Mouse (Mus musculus) liver, embryonic 11.5 days (tissue): ENCODE measurements at regions not wholly inside any gene's neighbourhood (a gene's known extent, or its start where the extent isn't known, plus 50 kb on each side); places are given as distances from the start of the nearest gene placed in this dataset.
A peak's percentile ranks its signal among the peaks of the same experiment; 100 is the strongest.

Experiments
- ATAC-seq: fragments of 200-750 bp; cut with Nextera tagmentation; replicated peaks from 2 replicates; pipeline ENCODE4 v1.8.0; 2017; ENCODE audit warnings: moderate number of reproducible peaks, mild to moderate bottlenecking, moderate TSS enrichment, moderate library complexity; ENCODE audit not compliant: low FRiP score
- DNase-seq: peaks from one replicate; pipeline ENCODE4 v3.0.0-alpha.2; 2017; ENCODE audit warnings: low spot score
- H3K27ac ChIP-seq: fragments of 300-500 bp; sonication (generic); 2 replicates; pipeline ENCODE4 v1.5.1; 2014; ENCODE audit warnings: mild to moderate bottlenecking, low read depth, low read length, control low read depth
- H3K27me3 ChIP-seq: fragments of 300-500 bp; sonication (generic); replicated peaks from 2 replicates; pipeline ENCODE4 v1.6.1; 2014; ENCODE audit warnings: low read length, mixed read lengths; ENCODE audit not compliant: control insufficient read depth, insufficient read depth
- H3K36me3 ChIP-seq: fragments of 300-500 bp; sonication (generic); 2 replicates; pipeline ENCODE4 v1.6.1; 2014; ENCODE audit warnings: mild to moderate bottlenecking, low read length, moderate library complexity, mixed read lengths; ENCODE audit not compliant: control insufficient read depth, insufficient read depth
- H3K4me1 ChIP-seq: fragments of 300-500 bp; sonication (generic); replicated peaks from 2 replicates; pipeline ENCODE4 v1.6.1; 2014; ENCODE audit warnings: low read length, mixed read lengths; ENCODE audit not compliant: control insufficient read depth, insufficient read depth
- H3K4me2 ChIP-seq: fragments of 300-500 bp; sonication (generic); 2 replicates; pipeline ENCODE4 v1.6.1; 2014; ENCODE audit warnings: mild to moderate bottlenecking, control low read depth, moderate library complexity
- H3K4me3 ChIP-seq: fragments of 300-500 bp; sonication (generic); 2 replicates; pipeline ENCODE4 v1.5.1; 2014; ENCODE audit warnings: low read depth, low read length, control low read depth
- H3K9ac ChIP-seq: fragments of 300-500 bp; sonication (generic); 2 replicates; pipeline ENCODE4 v1.6.1; 2014; ENCODE audit warnings: low read depth, low read length, control low read depth
- H3K9me3 ChIP-seq: fragments of 300-500 bp; sonication (generic); 2 replicates; pipeline ENCODE4 v1.6.1; 2016; ENCODE audit warnings: low read length, inconsistent platforms, mixed read lengths; ENCODE audit not compliant: control insufficient read depth
- WGBS: fragments of 180-500 bp; shearing (Covaris S2); extraction: QIAGEN DNeasy Blood & Tissue Kit; methylation state at CpG from one replicate; pipeline ENCODE4 v1.1.7; 2014; 5-methylcytosine and 5-hydroxymethylcytosine counted together

DNA sequence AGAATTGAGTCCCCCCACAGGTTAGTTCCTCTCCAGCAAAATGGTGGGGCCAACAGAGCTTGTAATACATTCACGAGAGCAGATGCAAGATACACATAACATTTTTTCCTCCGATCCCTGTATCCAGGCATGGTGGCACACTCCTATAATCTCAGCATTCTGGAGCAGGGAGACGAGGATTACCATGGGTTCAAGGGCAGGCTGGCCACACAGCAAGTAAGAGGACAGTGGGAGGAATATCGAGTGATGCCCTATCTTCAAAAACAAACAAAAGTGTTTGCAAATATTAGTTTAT is 192.0 kb downstream of the Ube2e3 start:
- Histone ChIP-seq H3K27me3 (no peaks in the 10 kb centered on the region), H3K27ac (no peak overlapping the region), H3K4me2 (no peak overlapping the region), H3K4me1 (no peaks in the 10 kb centered on the region), H3K9ac (no peak overlapping the region), H3K4me3 (no peak overlapping the region), H3K9me3 (no peaks in the 10 kb centered on the region), H3K36me3 (no peaks in the 10 kb centered on the region)
- DNase-seq: no peak
- WGBS: 78% methylated on average over 4 of the region's 4 CpGs
- ATAC-seq: no peak

GRCm38 (mm10) chr2:79060320-79060719 is 192.4 kb downstream of the Ube2e3 start:
- no peaks in the 10 kb centered on the region for H3K4me1 ChIP-seq
- H3K9ac ChIP-seq: no peak overlapping the region
- no peak overlapping the region for H3K4me3 ChIP-seq
- H3K4me2 ChIP-seq: no peak overlapping the region
- H3K36me3 ChIP-seq: no peaks in the 10 kb centered on the region
- ATAC-seq (no peak), DNase-seq (no peak)
- 83% methylated on average over 7 of the region's 7 CpGs for WGBS
- no peak overlapping the region for H3K27ac ChIP-seq
- H3K9me3 ChIP-seq: no peaks in the 10 kb centered on the region
- H3K27me3 ChIP-seq: no peaks in the 10 kb centered on the region

- H3K4me3 ChIP-seq: no peak overlapping the region
- DNase-seq: no peak
- H3K27ac ChIP-seq: no peak overlapping the region
- H3K9me3 ChIP-seq: no peaks in the 10 kb centered on the region
- H3K4me1 ChIP-seq: no peaks in the 10 kb centered on the region
- WGBS: 78% methylated on average over 4 of the region's 4 CpGs
- ATAC-seq: no peak
- H3K36me3 ChIP-seq: no peaks in the 10 kb centered on the region
- H3K9ac ChIP-seq: no peak overlapping the region
- no peaks in the 10 kb centered on the region for H3K27me3 ChIP-seq
- no peak overlapping the region for H3K4me2 ChIP-seq
These were observed 193.6 kb upstream of the Itga4 start for GRCm38 (mm10) chr2:79061645-79062044.

- H3K4me2 ChIP-seq: no peak overlapping the region
- H3K27ac ChIP-seq: no peak overlapping the region
- H3K36me3 ChIP-seq: no peaks in the 10 kb centered on the region
- DNase-seq (no peak), ATAC-seq (no peak)
- no peaks in the 10 kb centered on the region for H3K4me1 ChIP-seq
- no peak overlapping the region for H3K9ac ChIP-seq
- H3K9me3 ChIP-seq: no peaks in the 10 kb centered on the region
- WGBS: 75% methylated on average over 6 of the region's 6 CpGs
- no peak overlapping the region for H3K4me3 ChIP-seq
- no peaks in the 10 kb centered on the region for H3K27me3 ChIP-seq
These were observed 193.0 kb upstream of the Itga4 start for GRCm38 (mm10) chr2:79062196-79062636.

GRCm38 (mm10) chr2:79063641-79064040 is 191.6 kb upstream of the Itga4 start:
- H3K9me3 ChIP-seq: no peaks in the 10 kb centered on the region
- no peaks in the 10 kb centered on the region for H3K36me3 ChIP-seq
- no peak overlapping the region for H3K4me2 ChIP-seq
- H3K27me3 ChIP-seq: no peaks in the 10 kb centered on the region
- ATAC-seq: no peak
- DNase-seq: no peak
- H3K9ac ChIP-seq: no peak overlapping the region
- H3K4me3 ChIP-seq: no peak overlapping the region
- no peak overlapping the region for H3K27ac ChIP-seq
- H3K4me1 ChIP-seq: no peaks in the 10 kb centered on the region
- 57% methylated on average over 2 of the region's 2 CpGs for WGBS

GRCm38 (mm10) chr2:79065321-79065720 is 189.9 kb upstream of the Itga4 start:
- Histone ChIP-seq H3K4me3 (no peak overlapping the region), H3K27me3 (no peaks in the 10 kb centered on the region), H3K27ac (no peak overlapping the region), H3K9ac (no peak overlapping the region), H3K4me1 (no peaks in the 10 kb centered on the region), H3K9me3 (no peaks in the 10 kb centered on the region), H3K36me3 (no peaks in the 10 kb centered on the region), H3K4me2 (no peak overlapping the region)
- DNase-seq (no peak), ATAC-seq (no peak)
- WGBS: 83% methylated on average over 1 of the region's 1 CpGs

DNA sequence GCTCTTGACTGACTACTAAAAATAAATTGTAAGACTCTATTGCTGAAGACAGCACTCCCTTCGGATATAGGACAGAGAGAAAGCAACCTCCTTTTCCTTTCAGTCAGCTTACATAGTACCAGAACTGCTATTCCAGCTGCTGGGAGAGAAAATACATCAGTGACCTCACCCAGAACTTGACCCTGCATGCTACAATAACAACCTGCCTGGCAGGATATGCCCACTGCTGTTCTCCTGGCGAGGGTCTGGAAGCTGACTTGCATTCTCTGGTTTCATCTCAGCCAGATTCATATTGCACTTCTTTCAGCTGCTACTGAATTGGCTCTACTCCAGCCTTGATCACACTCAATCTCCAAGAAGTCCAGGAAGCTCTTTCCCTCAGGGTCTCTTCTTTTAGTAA is 179.1 kb upstream of the Itga4 start:
- ATAC-seq: no peak
- H3K4me3 ChIP-seq: no peak overlapping the region
- no peak overlapping the region for H3K9ac ChIP-seq
- H3K27ac ChIP-seq: no peak overlapping the region
- H3K4me2 ChIP-seq: no peak overlapping the region
- no peaks in the 10 kb centered on the region for H3K9me3 ChIP-seq
- no peaks in the 10 kb centered on the region for H3K4me1 ChIP-seq
- no peak for DNase-seq
- no peaks in the 10 kb centered on the region for H3K27me3 ChIP-seq
- H3K36me3 ChIP-seq: no peaks in the 10 kb centered on the region
- WGBS: 61% methylated on average over 2 of the region's 2 CpGs

- H3K27me3 ChIP-seq: no peaks in the 10 kb centered on the region
- no peak overlapping the region for H3K27ac ChIP-seq
- no peak overlapping the region for H3K4me3 ChIP-seq
- no peak overlapping the region for H3K9ac ChIP-seq
- DNase-seq (no peak), ATAC-seq (no peak)
- no peak overlapping the region for H3K4me2 ChIP-seq
- H3K9me3 ChIP-seq: no peaks in the 10 kb centered on the region
- H3K4me1 ChIP-seq: no peaks in the 10 kb centered on the region
- WGBS: 58% methylated on average over 5 of the region's 5 CpGs
- no peaks in the 10 kb centered on the region for H3K36me3 ChIP-seq
These were observed 176.3 kb upstream of the Itga4 start for GRCm38 (mm10) chr2:79078836-79079394.

DNA sequence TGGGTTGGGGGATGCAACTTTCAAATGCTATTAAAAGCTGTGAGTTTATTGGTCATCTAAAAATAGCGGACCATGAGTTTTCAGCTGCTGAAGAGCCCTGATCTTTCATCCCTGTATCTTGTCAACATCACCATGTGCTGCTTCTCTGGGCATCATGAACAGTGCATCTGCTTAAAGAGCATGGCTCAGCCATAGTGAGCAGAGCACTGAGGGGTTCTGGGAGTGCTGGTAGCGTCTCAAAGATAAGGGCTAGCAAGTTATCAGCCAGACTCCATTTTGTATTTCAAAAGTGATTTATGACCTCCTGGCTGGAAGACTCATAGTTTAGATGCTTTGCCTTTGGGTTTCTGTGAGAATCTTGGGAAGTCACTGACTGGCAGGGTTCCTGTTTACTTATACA is 173.5 kb upstream of the Itga4 start:
- Histone ChIP-seq H3K4me1 (no peaks in the 10 kb centered on the region), H3K27ac (no peak overlapping the region), H3K36me3 (no peaks in the 10 kb centered on the region), H3K9ac (no peak overlapping the region), H3K4me2 (no peak overlapping the region), H3K9me3 (no peaks in the 10 kb centered on the region), H3K27me3 (no peaks in the 10 kb centered on the region), H3K4me3 (no peak overlapping the region)
- ATAC-seq (0 out of 2 replicates have a peak, but pooled peaks have one; percentile 23), DNase-seq (no peak)
- 56% methylated on average over 2 of the region's 2 CpGs for WGBS
